Mouse (Mus musculus) lung, adult 2 months (tissue): ENCODE results near the gene Dynll1. TPM values are rescaled to one million over a fixed set of nuclear protein-coding genes. Genes with fewer than 3 reads are reported as not detected.
"Not testable (repeated sequence)": the region's sequence is repeated elsewhere in the genome, so short reads cannot be mapped to it uniquely, and the experiment has no call there.

Experiments
- DNase-seq: peaks from one replicate; pipeline ENCODE4 v3.0.0; 2022
- H3K4me1 ChIP-seq: fragments of 200-500 bp; 2 replicates; pipeline ENCODE4 v1.6.1; 2011; ENCODE audit warnings: low read length; ENCODE audit not compliant: control insufficient read depth, insufficient read depth
- H3K4me3 ChIP-seq: fragments of 200-500 bp; replicated peaks from 2 replicates; pipeline ENCODE3; 2011; ENCODE audit warnings: low read depth, mild to moderate bottlenecking, control low read depth, low read length; ENCODE audit errors: extremely low read depth
- CTCF ChIP-seq: fragments of 200-500 bp; IDR thresholded peaks from 2 replicates; pipeline ENCODE4 v1.5.1; 2011; ENCODE audit warnings: mild to moderate bottlenecking, low read length, control low read depth; ENCODE audit not compliant: insufficient read depth
- POLR2A ChIP-seq: fragments of 200-500 bp; IDR thresholded peaks from 2 replicates; pipeline ENCODE4 v1.6.1; 2011; ENCODE audit warnings: low read depth, mild to moderate bottlenecking, control low read depth, low read length, borderline replicate concordance; ENCODE audit errors: extremely low read depth
- WGBS: fragments of 180-500 bp; shearing (Covaris S2); methylation state at CpG from one replicate; pipeline ENCODE4 v1.1.7; 2018; 5-methylcytosine and 5-hydroxymethylcytosine counted together
- polyA plus RNA-seq: library from polyadenylated mRNA; depleted of rRNA; stranded (reverse); fragments of >200 nt; gene quantifications from 2 replicates; pipeline ENCODE4 v1.2.3, GENCODE M21; 2012

Gene Dynll1
- polyA plus RNA-seq, 1 experiment: 332 TPM

- H3K4me3 ChIP-seq: no peak overlapping the region
- DNase-seq: no peak
These were observed 12.2 kb upstream of the Dynll1 start for GRCm38 (mm10) chr5:115312816-115313667.

GRCm38 (mm10) chr5:115312354-115312753 lies 11.6 kb upstream of the Dynll1 start:
- 77% methylated on average over 4 of the region's 4 CpGs for WGBS
- TF ChIP-seq POLR2A: no peak
- TF ChIP-seq CTCF: no peak
- DNase-seq: no peak
- no peak overlapping the region for H3K4me3 ChIP-seq
- no peaks in the 10 kb centered on the region for H3K4me1 ChIP-seq

More at GRCm38 (mm10) chr5:115312816-115313667, 12.2 kb upstream of the Dynll1 start:
- no peaks in the 10 kb centered on the region for H3K4me1 ChIP-seq
- WGBS: 47% methylated on average over 10 of the region's 10 CpGs
- no peak for TF ChIP-seq POLR2A
- no peak for TF ChIP-seq CTCF

- peaks cover 13% of the 10 kb centered on the region for H3K4me1 ChIP-seq
- H3K4me3 ChIP-seq, DNase-seq: not testable (repeated sequence)
- 79% methylated on average over 6 of the region's 7 CpGs for WGBS
These were observed 1.4 kb upstream of the Dynll1 start for GRCm38 (mm10) chr5:115302190-115302589.

GRCm38 (mm10) chr5:115301615-115302014 lies 816 bp upstream of the Dynll1 start:
- 20% methylated on average over 13 of the region's 13 CpGs for WGBS
- H3K4me3 ChIP-seq: peak overlapping the region; percentile 81
- peaks cover 13% of the 10 kb centered on the region for H3K4me1 ChIP-seq
- DNase-seq: peak; percentile 23
- TF ChIP-seq CTCF (no peak), POLR2A (no peak)

- WGBS: under 1% methylated on average over 46 of the region's 46 CpGs
- DNase-seq: peak; percentile 72
- H3K4me3 ChIP-seq: peak overlapping the region; percentile 95
- H3K4me1 ChIP-seq: peaks cover 13% of the 10 kb centered on the region
- TF ChIP-seq POLR2A: no peak
- no peak for TF ChIP-seq CTCF
These were observed 609 bp downstream of the Dynll1 start for GRCm38 (mm10) chr5:115300035-115300744.

DNA sequence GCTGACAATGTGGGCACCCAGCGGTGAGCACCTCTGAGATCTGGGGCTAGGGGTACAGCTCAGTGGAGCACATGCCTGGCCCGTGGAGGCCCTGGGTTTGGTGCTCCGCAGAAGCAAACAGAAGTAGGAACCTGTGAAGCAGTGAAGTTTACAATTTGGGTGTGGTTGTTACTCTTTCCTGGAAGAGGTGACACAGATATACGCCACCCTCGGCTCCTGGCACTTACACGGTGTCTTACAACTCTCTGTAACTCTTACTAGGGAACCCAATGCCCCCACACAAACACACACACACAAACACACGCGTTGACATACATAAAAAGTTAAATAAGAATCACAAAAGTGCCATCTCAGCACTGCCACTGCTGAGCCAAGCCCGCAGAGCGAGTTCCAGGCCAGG lies 4.5 kb downstream of the Dynll1 start:
- 50% methylated on average over 10 of the region's 10 CpGs for WGBS

DNA sequence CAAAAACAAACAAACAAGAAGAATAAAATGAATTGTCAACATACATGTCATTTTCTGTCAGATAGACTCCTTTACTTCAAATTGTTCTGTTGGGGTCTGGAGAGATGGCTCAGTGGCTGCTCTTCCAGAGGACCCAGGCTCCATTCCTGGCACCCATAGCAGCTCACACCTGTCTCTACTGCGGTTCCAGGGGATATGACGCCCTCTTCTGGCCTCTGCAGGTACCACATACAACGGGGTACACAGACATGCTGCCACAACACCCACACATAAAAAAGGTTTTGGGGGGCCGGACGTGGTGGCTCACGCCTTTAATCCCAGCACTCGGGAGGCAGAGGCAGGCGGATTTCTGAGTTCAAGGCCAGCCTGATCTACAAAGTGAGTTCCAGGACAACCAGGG lies 6.6 kb downstream of the Dynll1 start:
- no peak for TF ChIP-seq CTCF
- no peak for TF ChIP-seq POLR2A
- peaks cover 10% of the 10 kb centered on the region for H3K4me1 ChIP-seq
- 94% methylated on average over 8 of the region's 8 CpGs for WGBS
- DNase-seq: no peak
- H3K4me3 ChIP-seq: no peak overlapping the region

More for the DNA sequence above, 4.5 kb downstream of the Dynll1 start:
- no peak for TF ChIP-seq POLR2A
- TF ChIP-seq CTCF: no peak
- no peak for DNase-seq
- no peak overlapping the region for H3K4me3 ChIP-seq
- peaks cover 13% of the 10 kb centered on the region for H3K4me1 ChIP-seq

GRCm38 (mm10) chr5:115284735-115285134 lies 16.1 kb downstream of the Dynll1 start:
- Histone ChIP-seq H3K4me3 (no peak overlapping the region), H3K4me1 (peaks cover 4% of the 10 kb centered on the region)
- 87% methylated on average over 3 of the region's 3 CpGs for WGBS
- TF ChIP-seq POLR2A: no peak
- TF ChIP-seq CTCF: peak; percentile 49
- no peak for DNase-seq

- DNase-seq: no peak
- 2% methylated on average over 17 of the region's 17 CpGs for WGBS
- TF ChIP-seq CTCF (no peak), POLR2A (no peak)
- Histone ChIP-seq H3K4me1 (peaks cover 4% of the 10 kb centered on the region), H3K4me3 (peak overlapping the region; percentile 89)
These were observed 20.6 kb downstream of the Dynll1 start for GRCm38 (mm10) chr5:115280050-115280687.

GRCm38 (mm10) chr5:115279226-115280049 lies 21.4 kb downstream of the Dynll1 start, which contains the start of gene Coq5:
TSS of gene Coq5 (plus strand) at chr5:115279666.
- WGBS: 2% methylated on average over 45 of the region's 45 CpGs

More at GRCm38 (mm10) chr5:115279226-115280049, 21.4 kb downstream of the Dynll1 start, which contains the start of gene Coq5:
- Histone ChIP-seq H3K4me3 (peak within 1 kb of the TSS; percentile 89), H3K4me1 (peaks cover 4% of the 10 kb centered on the region)
- TF ChIP-seq CTCF (no peak), POLR2A (peak; percentile 58; the same call in 1 of the 2 replicates)
- peak; percentile 90 for DNase-seq
